Mouse (Mus musculus): Measurements from ENCODE around the gene Lrat. TPM values are rescaled to one million over a fixed set of nuclear protein-coding genes. Genes with fewer than 3 reads are reported as not detected.

Lrat gene
- total RNA-seq (2022): under 1 TPM; 0.07 to 0.14 (median 0.12) TPM

GRCm38 (mm10) chr3:82903613-82904205 is at the start of gene Lrat:
TSS of gene Lrat (minus strand) at chr3:82903973.
- DNase-seq (ENCODE audit: low spot score in 2 of 2): no peak

GRCm38 (mm10) chr3:82952173-82952962 is 48.6 kb upstream of the Lrat start:
- DNase-seq (ENCODE audit: low spot score in 2 of 2): no peak

- DNase-seq (ENCODE audit: low spot score in 2 of 2): no peak
Measured at GRCm38 (mm10) chr3:82950639-82951038, 46.9 kb upstream of the Lrat start.

GRCm38 (mm10) chr3:82950208-82950607 is 46.4 kb upstream of the Lrat start:
- no peak for DNase-seq (ENCODE audit: low spot score in 2 of 2)

GRCm38 (mm10) chr3:82946375-82947107 is 42.8 kb upstream of the Lrat start:
- DNase-seq (ENCODE audit: low spot score in 2 of 2): no peak

- DNase-seq (ENCODE audit: low spot score in 2 of 2): no peak
Measured at GRCm38 (mm10) chr3:82927917-82928316, 24.1 kb upstream of the Lrat start.

GRCm38 (mm10) chr3:82915632-82916031 is 11.9 kb upstream of the Lrat start:
- DNase-seq (ENCODE audit: low spot score in 2 of 2): no peak

- DNase-seq (ENCODE audit: low spot score in 2 of 2): no peak
Measured at GRCm38 (mm10) chr3:82908671-82909070, 4.9 kb upstream of the Lrat start.

GRCm38 (mm10) chr3:82904211-82904908 is 587 bp upstream of the Lrat start:
- no peak for DNase-seq (ENCODE audit: low spot score in 2 of 2)

GRCm38 (mm10) chr3:82902757-82903612 is 788 bp downstream of the Lrat start:
- no peak for DNase-seq (ENCODE audit: low spot score in 2 of 2)

GRCm38 (mm10) chr3:82888842-82889241 is 14.9 kb downstream of the Lrat start:
- no peak for DNase-seq (ENCODE audit: low spot score in 2 of 2)

- DNase-seq (ENCODE audit: low spot score in 2 of 2): no peak
Measured at GRCm38 (mm10) chr3:82877258-82877657, 26.5 kb downstream of the Lrat start.

GRCm38 (mm10) chr3:82876372-82876739 is 27.4 kb downstream of the Lrat start, which contains the start of gene Rbm46:
TSS of gene Rbm46 (minus strand) at chr3:82876483.
- DNase-seq (ENCODE audit: low spot score in 2 of 2): peak; percentile 10 to 29

GRCm38 (mm10) chr3:82875671-82876371 is 28.0 kb downstream of the Lrat start:
- DNase-seq (ENCODE audit: low spot score in 2 of 2): no peak

- no peak for DNase-seq (ENCODE audit: low spot score in 2 of 2)
Measured at GRCm38 (mm10) chr3:82857414-82858077, 46.2 kb downstream of the Lrat start.

Measured in left cerebral cortex, adult 8-10 months (tissue).